Mouse (Mus musculus) erythroblast, embryonic 14.5 days (primary cell): ENCODE data around the gene Mfsd1.

Experiments
- GATA1 ChIP-seq: IDR thresholded peaks from 2 replicates; pipeline ENCODE4 v1.6.1; 2012; ENCODE audit warnings: low read length, inconsistent platforms, mixed read lengths
- TAL1 ChIP-seq: IDR thresholded peaks from 3 replicates; pipeline ENCODE4 v1.6.1; 2012; ENCODE audit warnings: low read length, inconsistent platforms, mixed read lengths

GRCm38 (mm10) chr3:67645640-67646466 lies 63.3 kb downstream of the Mfsd1 start:
- no peak for TF ChIP-seq GATA1
- TF ChIP-seq TAL1: no peak
